Mouse (Mus musculus): ENCODE results near the gene Tgfbi. TPM values are rescaled to one million over a fixed set of nuclear protein-coding genes. Genes with fewer than 3 reads are reported as not detected.

Tgfbi gene
- polyA plus RNA-seq (2015; fragmentation: Nextera tagmentation; extraction: Ambion mirVana): 19.9 and 22.7 TPM in 2 replicates

GRCm38 (mm10) chr13:56609103-56609856 lies at the start of gene Tgfbi:
TSS of gene Tgfbi (plus strand) at chr13:56609523.
- DNase-seq (ENCODE audit: low spot score): no peak

GRCm38 (mm10) chr13:56559841-56560370 lies 49.4 kb upstream of the Tgfbi start:
- no peak for DNase-seq (ENCODE audit: low spot score)

GRCm38 (mm10) chr13:56561129-56561528 lies 48.2 kb upstream of the Tgfbi start:
- no peak for DNase-seq (ENCODE audit: low spot score)

GRCm38 (mm10) chr13:56563075-56563474 lies 46.2 kb upstream of the Tgfbi start:
- peak; percentile 11 for DNase-seq (ENCODE audit: low spot score)

- DNase-seq (ENCODE audit: low spot score): no peak
Measured at GRCm38 (mm10) chr13:56566336-56566735, 43.0 kb upstream of the Tgfbi start.

- no peak for DNase-seq (ENCODE audit: low spot score)
Measured at GRCm38 (mm10) chr13:56571645-56572044, 37.7 kb upstream of the Tgfbi start.

GRCm38 (mm10) chr13:56575074-56575473 lies 34.2 kb upstream of the Tgfbi start:
- no peak for DNase-seq (ENCODE audit: low spot score)

GRCm38 (mm10) chr13:56575701-56576321 lies 33.5 kb upstream of the Tgfbi start:
- DNase-seq (ENCODE audit: low spot score): peak; percentile 69

GRCm38 (mm10) chr13:56578097-56578496 lies 31.2 kb upstream of the Tgfbi start:
- DNase-seq (ENCODE audit: low spot score): no peak

GRCm38 (mm10) chr13:56580450-56580849 lies 28.9 kb upstream of the Tgfbi start:
- no peak for DNase-seq (ENCODE audit: low spot score)

GRCm38 (mm10) chr13:56581512-56581911 lies 27.8 kb upstream of the Tgfbi start:
- DNase-seq (ENCODE audit: low spot score): no peak

GRCm38 (mm10) chr13:56581961-56582434 lies 27.3 kb upstream of the Tgfbi start:
- DNase-seq (ENCODE audit: low spot score): no peak

- DNase-seq (ENCODE audit: low spot score): no peak
Measured at GRCm38 (mm10) chr13:56582720-56583119, 26.6 kb upstream of the Tgfbi start.

GRCm38 (mm10) chr13:56586046-56586445 lies 23.3 kb upstream of the Tgfbi start:
- DNase-seq (ENCODE audit: low spot score): no peak

- no peak for DNase-seq (ENCODE audit: low spot score)
Measured at GRCm38 (mm10) chr13:56588454-56589117, 20.7 kb upstream of the Tgfbi start.

GRCm38 (mm10) chr13:56590202-56590601 lies 19.1 kb upstream of the Tgfbi start:
- DNase-seq (ENCODE audit: low spot score): no peak

GRCm38 (mm10) chr13:56591191-56591590 lies 18.1 kb upstream of the Tgfbi start:
- no peak for DNase-seq (ENCODE audit: low spot score)

- DNase-seq (ENCODE audit: low spot score): no peak
Measured at GRCm38 (mm10) chr13:56591939-56592338, 17.4 kb upstream of the Tgfbi start.

GRCm38 (mm10) chr13:56593196-56593595 lies 16.1 kb upstream of the Tgfbi start:
- DNase-seq (ENCODE audit: low spot score): no peak

- no peak for DNase-seq (ENCODE audit: low spot score)
Measured at GRCm38 (mm10) chr13:56593961-56594391, 15.3 kb upstream of the Tgfbi start.

- no peak for DNase-seq (ENCODE audit: low spot score)
Measured at GRCm38 (mm10) chr13:56595246-56595645, 14.1 kb upstream of the Tgfbi start.

GRCm38 (mm10) chr13:56597296-56597695 lies 12.0 kb upstream of the Tgfbi start:
- no peak for DNase-seq (ENCODE audit: low spot score)

Data from thymus, postnatal 0 days (tissue).